Mouse (Mus musculus) lung, postnatal 4 days (tissue): ENCODE results near the gene Ubqlnl.

ENCODE experiments used
- DNase-seq, 2 experiments: peaks; one replicate each; pipeline ENCODE4 v3.0.0; 2021

Ubqlnl gene

GRCm38 (mm10) chr7:104150456-104150855, at the start of gene Ubqlnl:
Gene Ubqlnl (minus strand): TSS chr7:104150556.
- DNase-seq = no peak

- peak; percentile 60 to 77 for DNase-seq
Measured at GRCm38 (mm10) chr7:104199822-104200221, 49.5 kb upstream of the Ubqlnl start.

GRCm38 (mm10) chr7:104195885-104196284, 45.5 kb upstream of the Ubqlnl start, which contains the start of gene Olfr649:
Gene Olfr649 (minus strand): TSS chr7:104195985.
- no peak for DNase-seq

- no peak for DNase-seq
Measured at GRCm38 (mm10) chr7:104191275-104191674, 40.9 kb upstream of the Ubqlnl start.

GRCm38 (mm10) chr7:104183292-104183691, 32.9 kb upstream of the Ubqlnl start, which contains the start of gene Olfr648:
Gene Olfr648 (minus strand): TSS chr7:104183392.
- no peak for DNase-seq

- no peak for DNase-seq
Measured at GRCm38 (mm10) chr7:104179074-104179473, 28.7 kb upstream of the Ubqlnl start.

- no peak for DNase-seq
Measured at GRCm38 (mm10) chr7:104178422-104179054, 28.2 kb upstream of the Ubqlnl start.

- no peak for DNase-seq
Measured at GRCm38 (mm10) chr7:104175085-104175484, 24.7 kb upstream of the Ubqlnl start.

GRCm38 (mm10) chr7:104169634-104170204, 19.4 kb upstream of the Ubqlnl start:
- no peak for DNase-seq

GRCm38 (mm10) chr7:104167105-104167504, 16.7 kb upstream of the Ubqlnl start:
- no peak for DNase-seq

GRCm38 (mm10) chr7:104143179-104143578, 7.2 kb downstream of the Ubqlnl start, which contains the start of gene Ubqln3:
Gene Ubqln3 (minus strand): TSS chr7:104143279.
- no peak for DNase-seq

GRCm38 (mm10) chr7:104137305-104137704, 13.1 kb downstream of the Ubqlnl start, which contains the start of gene Olfr643:
Gene Olfr643 (minus strand): TSS chr7:104137405.
- no peak for DNase-seq

- no peak for DNase-seq
Measured at GRCm38 (mm10) chr7:104129726-104130125, 20.6 kb downstream of the Ubqlnl start, which contains the start of gene Ubqln5. Gene Ubqln5 (minus strand): TSS chr7:104129826.

- no peak for DNase-seq
Measured at GRCm38 (mm10) chr7:104104757-104104972, 45.7 kb downstream of the Ubqlnl start, which contains the start of gene Olfr646. Gene Olfr646 (plus strand): TSS chr7:104104873.

- no peak for DNase-seq
Measured at GRCm38 (mm10) chr7:104103913-104104756, 46.2 kb downstream of the Ubqlnl start.
